Mouse (Mus musculus) heart, embryonic 16.5 days (tissue): ENCODE measurements at regions not wholly inside any gene's neighbourhood (a gene's known extent, or its start where the extent isn't known, plus 50 kb on each side); places are given as distances from the start of the nearest gene placed in this dataset.

Experiments
- ATAC-seq: fragments of 200-750 bp; cut with Nextera tagmentation; replicated peaks from 2 replicates; pipeline ENCODE4 v1.8.0; 2017; ENCODE audit warnings: moderate number of reproducible peaks; ENCODE audit not compliant: insufficient read depth, low FRiP score; ENCODE audit errors: extremely low read depth
- H3K27ac ChIP-seq: fragments of 300-500 bp; sonication (generic); 2 replicates; pipeline ENCODE4 v1.5.1; 2014; ENCODE audit warnings: mild to moderate bottlenecking, low read length, control low read depth, moderate library complexity
- H3K27me3 ChIP-seq: fragments of 300-500 bp; sonication (generic); 2 replicates; pipeline ENCODE4 v1.6.1; 2014; ENCODE audit warnings: low read length, mixed read lengths; ENCODE audit not compliant: control insufficient read depth, insufficient read depth
- H3K36me3 ChIP-seq: fragments of 300-500 bp; sonication (generic); 2 replicates; pipeline ENCODE4 v1.6.1; 2014; ENCODE audit not compliant: control insufficient read depth, insufficient read depth
- H3K4me1 ChIP-seq: fragments of 300-500 bp; sonication (generic); 2 replicates; pipeline ENCODE4 v1.6.1; 2014; ENCODE audit warnings: low read length, mixed read lengths; ENCODE audit not compliant: control insufficient read depth, insufficient read depth
- H3K4me2 ChIP-seq: fragments of 300-500 bp; sonication (generic); 2 replicates; pipeline ENCODE4 v1.6.1; 2014; ENCODE audit warnings: low read depth, mild to moderate bottlenecking, control low read depth, low read length
- H3K4me3 ChIP-seq: fragments of 300-500 bp; sonication (generic); 2 replicates; pipeline ENCODE4 v1.5.1; 2014; ENCODE audit warnings: mild to moderate bottlenecking, control low read depth, low read length
- H3K9ac ChIP-seq: fragments of 300-500 bp; sonication (generic); 2 replicates; pipeline ENCODE4 v1.6.1; 2014; ENCODE audit warnings: low read length, control low read depth
- H3K9me3 ChIP-seq: fragments of 300-500 bp; sonication (generic); replicated peaks from 2 replicates; pipeline ENCODE4 v1.6.1; 2016; ENCODE audit warnings: low read length; ENCODE audit not compliant: control insufficient read depth
- WGBS: fragments of 180-500 bp; shearing (Covaris S2); extraction: QIAGEN DNeasy Blood & Tissue Kit; methylation state at CpG from one replicate; pipeline ENCODE4 v1.1.7; 2014; 5-methylcytosine and 5-hydroxymethylcytosine counted together

GRCm38 (mm10) chr13:70464996-70465395 is 172.4 kb downstream of the Ice1 start:
- Histone ChIP-seq H3K4me2 (no peak overlapping the region), H3K9ac (no peak overlapping the region), H3K4me1 (no peaks in the 10 kb centered on the region), H3K27ac (no peak overlapping the region), H3K9me3 (no peaks in the 10 kb centered on the region), H3K27me3 (no peaks in the 10 kb centered on the region), H3K36me3 (no peaks in the 10 kb centered on the region), H3K4me3 (no peak overlapping the region)
- whole genome bisulfite sequencing: 76% methylated on average over 5 of the region's 5 CpGs
- ATAC-seq: no peak

- Histone ChIP-seq H3K9me3 (no peaks in the 10 kb centered on the region), H3K4me3 (no peak overlapping the region), H3K27ac (no peak overlapping the region), H3K36me3 (no peaks in the 10 kb centered on the region), H3K4me1 (no peaks in the 10 kb centered on the region), H3K27me3 (no peaks in the 10 kb centered on the region), H3K4me2 (no peak overlapping the region), H3K9ac (no peak overlapping the region)
- 74% methylated on average over 4 of the region's 4 CpGs for WGBS
- no peak for ATAC-seq
Measured at GRCm38 (mm10) chr13:70474746-70475145, 162.7 kb downstream of the Ice1 start.

- Histone ChIP-seq H3K9me3 (no peaks in the 10 kb centered on the region), H3K9ac (no peak overlapping the region), H3K27ac (no peak overlapping the region), H3K4me3 (no peak overlapping the region), H3K36me3 (no peaks in the 10 kb centered on the region), H3K27me3 (no peaks in the 10 kb centered on the region), H3K4me2 (no peak overlapping the region), H3K4me1 (no peaks in the 10 kb centered on the region)
- ATAC-seq: no peak
- 56% methylated on average over 2 of the region's 2 CpGs for WGBS
Measured at GRCm38 (mm10) chr13:70475366-70475765, 162.1 kb downstream of the Ice1 start.

- H3K4me2 ChIP-seq: no peak overlapping the region
- 57% methylated on average over 4 of the region's 4 CpGs for WGBS
- no peaks in the 10 kb centered on the region for H3K36me3 ChIP-seq
- H3K27ac ChIP-seq: no peak overlapping the region
- H3K4me1 ChIP-seq: no peaks in the 10 kb centered on the region
- no peak overlapping the region for H3K4me3 ChIP-seq
- H3K9ac ChIP-seq: no peak overlapping the region
- no peak for ATAC-seq
- no peaks in the 10 kb centered on the region for H3K27me3 ChIP-seq
- no peaks in the 10 kb centered on the region for H3K9me3 ChIP-seq
Measured at GRCm38 (mm10) chr13:70499302-70499701, 138.1 kb downstream of the Ice1 start.
